Mouse (Mus musculus): ENCODE results near the gene Hoxa7. TPM values are rescaled to one million over a fixed set of nuclear protein-coding genes. Genes with fewer than 3 reads are reported as not detected.

The Hoxa7 gene
- polyA plus RNA-seq, 1 experiment from 2014 or later = 12.1 TPM

- 8% methylated on average over 4 of the region's 4 CpGs for WGBS
These were observed 42.6 kb downstream of the Hoxa7 start for GRCm38 (mm10) chr6:52178918-52179665.

GRCm38 (mm10) chr6:52177806-52178205 is 43.8 kb downstream of the Hoxa7 start:
- no peaks in the 10 kb centered on the region for H3K9me3 ChIP-seq
- peak overlapping the region; percentile 96 for H3K27ac ChIP-seq
- H3K9ac ChIP-seq = peak overlapping the region; percentile 66; the same call in 1 of the 2 replicates
- no peak for ATAC-seq (ENCODE audit: insufficient read depth, low FRiP score, low read depth)
- H3K36me3 ChIP-seq = no peaks in the 10 kb centered on the region
- H3K4me3 ChIP-seq (replicated peaks) = peak overlapping the region; percentile 60
- H3K27me3 ChIP-seq (replicated peaks) = no peaks in the 10 kb centered on the region
- H3K4me1 ChIP-seq = peaks cover 15% of the 10 kb centered on the region; the same call in 1 of the 2 replicates
- peak overlapping the region; percentile 59 for H3K4me2 ChIP-seq
- 15% methylated on average over 9 of the region's 9 CpGs for WGBS

More at GRCm38 (mm10) chr6:52178918-52179665, 42.6 kb downstream of the Hoxa7 start:
- no peak for ATAC-seq (ENCODE audit: insufficient read depth, low FRiP score, low read depth)
- Histone ChIP-seq H3K4me3 (replicated peaks) (peak overlapping the region; percentile 60), H3K36me3 (no peaks in the 10 kb centered on the region), H3K27ac (peak overlapping the region; percentile 96), H3K27me3 (replicated peaks) (no peaks in the 10 kb centered on the region), H3K9me3 (no peaks in the 10 kb centered on the region), H3K4me1 (peaks cover 28% of the 10 kb centered on the region), H3K9ac (peak overlapping the region; percentile 24; the same call in 1 of the 2 replicates), H3K4me2 (peak overlapping the region; percentile 59)

GRCm38 (mm10) chr6:52177061-52177735 is 44.5 kb downstream of the Hoxa7 start, which contains the start of gene 5730596B20Rik:
5730596B20Rik (plus strand) TSS chr6:52177498.
- Histone ChIP-seq H3K9me3 (no peaks in the 10 kb centered on the region), H3K36me3 (no peaks in the 10 kb centered on the region), H3K4me2 (peak within 1 kb of the TSS; percentile 59), H3K9ac (peak within 1 kb of the TSS; percentile 71; the same call in 1 of the 2 replicates), H3K4me1 (peaks cover 20% of the 10 kb centered on the region), H3K27me3 (replicated peaks) (0 out of 2 replicates have a peak, but pooled peaks cover 5% of the 10 kb centered on the region), H3K27ac (peak within 1 kb of the TSS; percentile 96), H3K4me3 (replicated peaks) (peak within 1 kb of the TSS; percentile 60)
- 2% methylated on average over 36 of the region's 36 CpGs for WGBS
- no peak for ATAC-seq (ENCODE audit: insufficient read depth, low FRiP score, low read depth)

- Histone ChIP-seq H3K27me3 (replicated peaks) (peaks cover 7% of the 10 kb centered on the region; the same call in 1 of the 2 replicates), H3K4me3 (replicated peaks) (peak overlapping the region; percentile 60), H3K9ac (peak overlapping the region; percentile 71; the same call in 1 of the 2 replicates), H3K4me2 (peak overlapping the region; percentile 59), H3K27ac (peak overlapping the region; percentile 96), H3K4me1 (peaks cover 21% of the 10 kb centered on the region), H3K9me3 (no peaks in the 10 kb centered on the region), H3K36me3 (no peaks in the 10 kb centered on the region)
- no peak for ATAC-seq (ENCODE audit: insufficient read depth, low FRiP score, low read depth)
- WGBS = 1% methylated on average over 6 of the region's 6 CpGs
These were observed 45.3 kb downstream of the Hoxa7 start for GRCm38 (mm10) chr6:52176391-52176790.

- H3K4me2 ChIP-seq = peak overlapping the region; percentile 59
- no peak for ATAC-seq (ENCODE audit: insufficient read depth, low FRiP score, low read depth)
- H3K9ac ChIP-seq = peak overlapping the region; percentile 71; the same call in 1 of the 2 replicates
- H3K27me3 ChIP-seq (replicated peaks) = peaks cover 12% of the 10 kb centered on the region; the same call in 1 of the 2 replicates
- no peaks in the 10 kb centered on the region for H3K9me3 ChIP-seq
- no peaks in the 10 kb centered on the region for H3K36me3 ChIP-seq
- H3K27ac ChIP-seq = peak overlapping the region; percentile 96
- H3K4me3 ChIP-seq (replicated peaks) = peak overlapping the region; percentile 60
- under 1% methylated on average over 25 of the region's 35 CpGs for WGBS
- peaks cover 20% of the 10 kb centered on the region for H3K4me1 ChIP-seq
These were observed 45.8 kb downstream of the Hoxa7 start for GRCm38 (mm10) chr6:52175864-52176263.

GRCm38 (mm10) chr6:52174968-52175751 is 46.5 kb downstream of the Hoxa7 start:
- Histone ChIP-seq H3K4me2 (peak overlapping the region; percentile 59), H3K36me3 (no peaks in the 10 kb centered on the region), H3K4me1 (peaks cover 24% of the 10 kb centered on the region), H3K4me3 (replicated peaks) (peak overlapping the region; percentile 60), H3K27me3 (replicated peaks) (peaks cover 12% of the 10 kb centered on the region; the same call in 1 of the 2 replicates), H3K9ac (peak overlapping the region; percentile 71), H3K9me3 (no peaks in the 10 kb centered on the region), H3K27ac (peak overlapping the region; percentile 96)
- peak; percentile 20; the same call in 1 of the 2 replicates for ATAC-seq (ENCODE audit: insufficient read depth, low FRiP score, low read depth)
- 2% methylated on average over 41 of the region's 41 CpGs for WGBS

- H3K4me2 ChIP-seq = peak overlapping the region; percentile 77
- H3K36me3 ChIP-seq = no peaks in the 10 kb centered on the region
- H3K4me3 ChIP-seq (replicated peaks) = peak overlapping the region; percentile 41
- no peaks in the 10 kb centered on the region for H3K9me3 ChIP-seq
- peak overlapping the region; percentile 97 for H3K27ac ChIP-seq
- ATAC-seq (ENCODE audit: insufficient read depth, low FRiP score, low read depth) = no peak
- H3K4me1 ChIP-seq = peaks cover 29% of the 10 kb centered on the region
- H3K27me3 ChIP-seq (replicated peaks) = peaks cover 15% of the 10 kb centered on the region
- H3K9ac ChIP-seq = no peak overlapping the region
- WGBS = 3% methylated on average over 4 of the region's 4 CpGs
These were observed 48.0 kb downstream of the Hoxa7 start for GRCm38 (mm10) chr6:52173648-52174047.

- no peak overlapping the region for H3K9ac ChIP-seq
- peak overlapping the region; percentile 97 for H3K27ac ChIP-seq
- H3K4me3 ChIP-seq (replicated peaks) = peak overlapping the region; percentile 41
- H3K4me2 ChIP-seq = peak overlapping the region; percentile 77
- ATAC-seq (ENCODE audit: insufficient read depth, low FRiP score, low read depth) = peak; percentile 71
- H3K4me1 ChIP-seq = peaks cover 31% of the 10 kb centered on the region
- WGBS = under 1% methylated on average over 35 of the region's 35 CpGs
- no peaks in the 10 kb centered on the region for H3K36me3 ChIP-seq
- H3K9me3 ChIP-seq = no peaks in the 10 kb centered on the region
- H3K27me3 ChIP-seq (replicated peaks) = peaks cover 21% of the 10 kb centered on the region
These were observed 49.2 kb downstream of the Hoxa7 start for GRCm38 (mm10) chr6:52172501-52172900.

- Histone ChIP-seq H3K4me3 (replicated peaks) (peak overlapping the region; percentile 41), H3K27me3 (replicated peaks) (peaks cover 21% of the 10 kb centered on the region), H3K27ac (peak overlapping the region; percentile 97), H3K4me1 (peaks cover 32% of the 10 kb centered on the region), H3K9me3 (no peaks in the 10 kb centered on the region), H3K9ac (no peak overlapping the region), H3K4me2 (peak overlapping the region; percentile 77), H3K36me3 (no peaks in the 10 kb centered on the region)
- 13% methylated on average over 7 of the region's 7 CpGs for WGBS
- no peak for ATAC-seq (ENCODE audit: insufficient read depth, low FRiP score, low read depth)
These were observed 49.7 kb downstream of the Hoxa7 start for GRCm38 (mm10) chr6:52171938-52172337.

- no peak for ATAC-seq (ENCODE audit: insufficient read depth, low FRiP score, low read depth)
- Histone ChIP-seq H3K9ac (no peak overlapping the region), H3K27ac (peak overlapping the region; percentile 97), H3K9me3 (no peaks in the 10 kb centered on the region), H3K4me1 (peaks cover 32% of the 10 kb centered on the region), H3K4me3 (replicated peaks) (no peak overlapping the region), H3K27me3 (replicated peaks) (peaks cover 21% of the 10 kb centered on the region), H3K36me3 (no peaks in the 10 kb centered on the region), H3K4me2 (peak overlapping the region; percentile 77)
- 16% methylated on average over 4 of the region's 4 CpGs for WGBS
These were observed 50.3 kb downstream of the Hoxa7 start for GRCm38 (mm10) chr6:52171331-52171730.

GRCm38 (mm10) chr6:52170898-52171223 is 50.8 kb downstream of the Hoxa7 start:
- Histone ChIP-seq H3K9me3 (no peaks in the 10 kb centered on the region), H3K4me1 (peaks cover 34% of the 10 kb centered on the region), H3K4me2 (peak overlapping the region; percentile 77), H3K4me3 (replicated peaks) (peak overlapping the region; percentile 25), H3K27me3 (replicated peaks) (peaks cover 21% of the 10 kb centered on the region), H3K9ac (peak overlapping the region; percentile 32; the same call in 1 of the 2 replicates), H3K36me3 (no peaks in the 10 kb centered on the region), H3K27ac (peak overlapping the region; percentile 97)
- ATAC-seq (ENCODE audit: insufficient read depth, low FRiP score, low read depth) = no peak
- 24% methylated on average over 5 of the region's 5 CpGs for WGBS
